Mouse (Mus musculus): Measurements from ENCODE around the gene Mapk12. TPM values are rescaled to one million over a fixed set of nuclear protein-coding genes. Genes with fewer than 3 reads are reported as not detected.
A peak's percentile ranks its signal among the peaks of the same experiment; 100 is the strongest.

The Mapk12 gene
- total RNA-seq, 2 experiments from 2014 or later = 28.8 to 28.9 TPM

- peak; percentile 42 for DNase-seq
Observed at GRCm38 (mm10) chr15:89170102-89170501, 29.6 kb upstream of the Mapk12 start.

- peak; percentile 88 for DNase-seq
Observed at GRCm38 (mm10) chr15:89169431-89169830, 28.9 kb upstream of the Mapk12 start.

GRCm38 (mm10) chr15:89168922-89169321, 28.4 kb upstream of the Mapk12 start:
- no peak for DNase-seq

- DNase-seq = no peak
Observed at GRCm38 (mm10) chr15:89165478-89165877, 25.0 kb upstream of the Mapk12 start.

GRCm38 (mm10) chr15:89161397-89161796, 20.9 kb upstream of the Mapk12 start:
- no peak for DNase-seq

GRCm38 (mm10) chr15:89158516-89158915, 18.0 kb upstream of the Mapk12 start:
- DNase-seq = no peak

GRCm38 (mm10) chr15:89157954-89158353, 17.5 kb upstream of the Mapk12 start:
- peak; percentile 77 for DNase-seq

- no peak for DNase-seq
Observed at GRCm38 (mm10) chr15:89152312-89152711, 11.8 kb upstream of the Mapk12 start.

- peak; percentile 57 for DNase-seq
Observed at GRCm38 (mm10) chr15:89150041-89150390, 9.5 kb upstream of the Mapk12 start.

- DNase-seq = peak; percentile 46
Observed at GRCm38 (mm10) chr15:89149271-89150040, 9.0 kb upstream of the Mapk12 start, which contains the start of gene Mapk11. Mapk11 (minus strand) TSS chr15:89149628.

GRCm38 (mm10) chr15:89148496-89149270, 8.2 kb upstream of the Mapk12 start:
- no peak for DNase-seq

GRCm38 (mm10) chr15:89147895-89148294, 7.4 kb upstream of the Mapk12 start:
- no peak for DNase-seq

GRCm38 (mm10) chr15:89147456-89147855, 7.0 kb upstream of the Mapk12 start:
- DNase-seq = no peak

- DNase-seq = no peak
Observed at GRCm38 (mm10) chr15:89147024-89147423, 6.5 kb upstream of the Mapk12 start.

GRCm38 (mm10) chr15:89146537-89146936, 6.0 kb upstream of the Mapk12 start:
- DNase-seq = peak; percentile 46

- DNase-seq = no peak
Observed at GRCm38 (mm10) chr15:89145813-89146350, 5.4 kb upstream of the Mapk12 start.

- no peak for DNase-seq
Observed at GRCm38 (mm10) chr15:89144965-89145364, 4.5 kb upstream of the Mapk12 start.

- no peak for DNase-seq
Observed at GRCm38 (mm10) chr15:89143134-89143533, 2.6 kb upstream of the Mapk12 start.

- DNase-seq = no peak
Observed at GRCm38 (mm10) chr15:89141905-89142304, 1.4 kb upstream of the Mapk12 start.

- DNase-seq = no peak
Observed at GRCm38 (mm10) chr15:89141443-89141842, 940 bp upstream of the Mapk12 start.

- DNase-seq = peak; percentile 57
Observed at GRCm38 (mm10) chr15:89140048-89140658, 350 bp downstream of the Mapk12 start.

GRCm38 (mm10) chr15:89138531-89138930, 2.0 kb downstream of the Mapk12 start:
- no peak for DNase-seq

- no peak for DNase-seq
Observed at GRCm38 (mm10) chr15:89138046-89138405, 2.5 kb downstream of the Mapk12 start.

Measured in heart, postnatal 4 days (tissue).